17 mouse cellular contexts compared by ENCODE assay signal in genomic region chr10:121972249-121972892, GRCm38 (mm10).
DNase-seq lines count a peak whose midpoint lies in the region; ATAC-seq and TF ChIP-seq lines count a peak whose summit lies in the region.
"Had no signal": no experiment of that assay in that cellular context is flagged by ENCODE, and none has a peak within 500 bp of the region (broad histone marks: within the 10 kb centered on the region; RNA-seq: fewer than 3 reads in every experiment).

No protein-coding gene starts in this region.

- H3K9me3 ChIP-seq in heart, postnatal 0 days (replicated peaks; ENCODE audit: control insufficient read depth, low read length): no peaks in the 10 kb centered on the region
- no peaks in the 10 kb centered on the region for H3K9me3 ChIP-seq in lung, postnatal 0 days (ENCODE audit: low read length)
- H3K9me3 ChIP-seq: forebrain, embryonic 10.5 days; limb, embryonic 13.5 days; megakaryocyte, embryonic 14.5 days had no signal

- no peak overlapping the region for H3K4me2 ChIP-seq in heart, postnatal 0 days (ENCODE audit: low read depth, low read length)
- 0 out of 2 replicates have a peak overlapping the region, but pooled peaks have one; percentile 17 for H3K4me2 ChIP-seq in lung, postnatal 0 days (replicated peaks; ENCODE audit: low read depth, low read length)
- H3K4me2 ChIP-seq: limb, embryonic 13.5 days had no signal

- no peaks in the 10 kb centered on the region for H3K27me3 ChIP-seq in heart, postnatal 0 days (ENCODE audit: control insufficient read depth, insufficient read depth, low read length)
- H3K27me3 ChIP-seq in testis, adult 2 months (ENCODE audit: control insufficient read depth, insufficient read depth, low read length): no peaks in the 10 kb centered on the region
- no peaks in the 10 kb centered on the region for H3K27me3 ChIP-seq in lung, postnatal 0 days (replicated peaks; ENCODE audit: insufficient read depth, low read length)
- H3K27me3 ChIP-seq: limb, embryonic 13.5 days; Patski had no signal

- peak; percentile 40; the same call in 1 of the 2 replicates for TF ChIP-seq POLR2A in testis, adult 2 months (IDR thresholded peaks at IDR 0.05; ENCODE audit: control insufficient read depth, low read depth, low read length)

- TF ChIP-seq CTCF in heart, postnatal 0 days (IDR thresholded peaks at IDR 0.05; ENCODE audit: low read depth): no peak
- no peak for TF ChIP-seq CTCF in testis, adult 2 months (IDR thresholded peaks at IDR 0.05; ENCODE audit: control insufficient read depth, insufficient read depth, insufficient replicate concordance, low read depth, low read length)
- peak; percentile 44 for TF ChIP-seq CTCF in lung, postnatal 0 days (IDR thresholded peaks at IDR 0.05)

- 80% methylated on average over 10 of the region's 10 CpGs for WGBS in heart, postnatal 0 days
- 50% methylated on average over 10 of the region's 10 CpGs for WGBS in lung, postnatal 0 days

- peak overlapping the region; percentile 53 for H3K27ac ChIP-seq in heart, postnatal 0 days (ENCODE audit: low read depth)
- H3K27ac ChIP-seq in testis, adult 2 months (ENCODE audit: control insufficient read depth, insufficient read depth, low read depth, low read length): no peak overlapping the region
- H3K27ac ChIP-seq in lung, postnatal 0 days (ENCODE audit: low read length): peak overlapping the region; percentile 2; the same call in 1 of the 2 replicates
- H3K27ac ChIP-seq: forebrain, embryonic 10.5 days; limb, embryonic 13.5 days had no signal

- no peaks in the 10 kb centered on the region for H3K4me1 ChIP-seq in heart, postnatal 0 days (ENCODE audit: control insufficient read depth, insufficient read depth)
- peaks cover 4% of the 10 kb centered on the region; the same call in 1 of the 2 replicates for H3K4me1 ChIP-seq in testis, adult 2 months (ENCODE audit: control insufficient read depth, insufficient read depth, low read length)
- H3K4me1 ChIP-seq in lung, postnatal 0 days (ENCODE audit: insufficient read depth, low read depth, low read length): peaks cover 2% of the 10 kb centered on the region; the same call in 1 of the 2 replicates
- H3K4me1 ChIP-seq: megakaryocyte, embryonic 14.5 days had no signal

- no peak overlapping the region for H3K4me3 ChIP-seq in heart, postnatal 0 days (ENCODE audit: low read depth, low read length)
- peak overlapping the region; percentile 52 for H3K4me3 ChIP-seq in testis, adult 2 months (ENCODE audit: control insufficient read depth, low read depth, low read length)
- no peak overlapping the region for H3K4me3 ChIP-seq in lung, postnatal 0 days (ENCODE audit: low read depth, low read length)
- H3K4me3 ChIP-seq: forebrain, embryonic 10.5 days; limb, embryonic 13.5 days; megakaryocyte, embryonic 14.5 days had no signal

- no peak for TF ChIP-seq EP300 in heart, postnatal 0 days (IDR thresholded peaks at IDR 0.05; ENCODE audit: low read depth)
- TF ChIP-seq EP300 in lung, postnatal 0 days (IDR thresholded peaks at IDR 0.05): no peak

- DNase-seq in heart, postnatal 0 days (ENCODE audit: low spot score): no peak
- DNase-seq in heart, postnatal 25 days (ENCODE audit: low spot score): no peak
- no peak for DNase-seq in testis, postnatal 14 days (ENCODE audit: low spot score)
- DNase-seq in lung, postnatal 0 days (ENCODE audit: low spot score): peak; percentile 54
- no peak for DNase-seq in embryo, embryonic 11 days
- DNase-seq in natural killer cell, adult 2 months (ENCODE audit: low spot score in 2 of 2): no peak
- no peak for DNase-seq in cerebellum, adult 9-11 months
- DNase-seq: adrenal gland, postnatal 10 days; gastrocnemius, postnatal 25 days; right cerebral cortex, postnatal 4 days; thymus, adult 2 months had no signal

- no peaks in the 10 kb centered on the region for H3K36me3 ChIP-seq in heart, postnatal 0 days (replicated peaks; ENCODE audit: control insufficient read depth, insufficient read depth, low read length)
- H3K36me3 ChIP-seq in testis, adult 2 months (ENCODE audit: control insufficient read depth, insufficient read depth, low read length): no peaks in the 10 kb centered on the region
- H3K36me3 ChIP-seq in lung, postnatal 0 days (ENCODE audit: insufficient read depth, low read length): no peaks in the 10 kb centered on the region
- H3K36me3 ChIP-seq: forebrain, embryonic 10.5 days; limb, embryonic 13.5 days had no signal

- intact Hi-C loops in heart, postnatal 25 days (cut with DNase I): loop anchor here (5.0 kb wide), 2 partner anchors 35 to 75 kb away; partner anchors contain the start of gene Srgap1

- no peak overlapping the region for H3K9ac ChIP-seq in heart, postnatal 0 days (replicated peaks; ENCODE audit: low read depth, low read length)
- no peak overlapping the region for H3K9ac ChIP-seq in lung, postnatal 0 days (replicated peaks; ENCODE audit: low read depth)
- H3K9ac ChIP-seq: limb, embryonic 13.5 days had no signal

- no peak for ATAC-seq in heart, postnatal 0 days (ENCODE audit: insufficient read depth, low read depth)
- ATAC-seq in lung, postnatal 0 days: peak; percentile 64
- ATAC-seq: CD4-positive, CD25-positive, alpha-beta regulatory T cell, adult 4 months; Patski had no signal
